Mouse (Mus musculus) cerebellum, adult 2 months (tissue): ENCODE results near the gene Lingo4. TPM values are rescaled to one million over a fixed set of nuclear protein-coding genes. Genes with fewer than 3 reads are reported as not detected.

Source experiments
- DNase-seq, 2 experiments: peaks; one replicate each; pipeline ENCODE4 v3.0.0; 2021
- H3K27ac ChIP-seq: fragments of 200-500 bp; 2 replicates; pipeline ENCODE4 v1.5.1; 2012; ENCODE audit warnings: low read length, control low read depth, inconsistent platforms; ENCODE audit not compliant: insufficient read depth
- H3K27me3 ChIP-seq: fragments of 200-500 bp; 2 replicates; pipeline ENCODE4 v1.6.1; 2012; ENCODE audit warnings: inconsistent platforms, mild to moderate bottlenecking, low read length, moderate library complexity; ENCODE audit not compliant: control insufficient read depth, insufficient read depth
- H3K4me1 ChIP-seq: fragments of 200-500 bp; 2 replicates; pipeline ENCODE4 v1.6.1; 2011; ENCODE audit warnings: low read length; ENCODE audit not compliant: control insufficient read depth, insufficient read depth
- H3K4me3 ChIP-seq: fragments of 200-500 bp; replicated peaks from 2 replicates; pipeline ENCODE3; 2011; ENCODE audit warnings: mild to moderate bottlenecking, low read depth, low read length, control low read depth; ENCODE audit not compliant: insufficient read depth
- CTCF ChIP-seq: fragments of 200-500 bp; IDR thresholded peaks from 2 replicates; pipeline ENCODE4 v1.5.1; 2011; ENCODE audit warnings: low read depth, mild to moderate bottlenecking, control low read depth, low read length, moderate library complexity, borderline replicate concordance; ENCODE audit not compliant: insufficient read depth
- POLR2A ChIP-seq: fragments of 200-500 bp; IDR thresholded peaks from 2 replicates; pipeline ENCODE4 v1.6.1; 2011; ENCODE audit warnings: low read length, control low read depth, borderline replicate concordance; ENCODE audit not compliant: insufficient read depth
- WGBS: fragments of 180-500 bp; shearing (Covaris S2); methylation state at CpG from one replicate; pipeline ENCODE4 v1.1.7; 2018; 5-methylcytosine and 5-hydroxymethylcytosine counted together
- polyA plus RNA-seq: library from polyadenylated mRNA; depleted of rRNA; stranded (reverse); fragments of >200 nt; gene quantifications from 2 replicates; pipeline ENCODE4 v1.2.3, GENCODE M21; 2012

Gene Lingo4
- polyA plus RNA-seq, 1 experiment, result 6.6 TPM

GRCm38 (mm10) chr3:94371637-94372036 is 26.7 kb upstream of the Lingo4 start:
- H3K4me1 ChIP-seq, result peaks cover 24% of the 10 kb centered on the region
- TF ChIP-seq POLR2A (no peak), CTCF (no peak)
- WGBS, result 2% methylated on average over 11 of the region's 11 CpGs
- H3K4me3 ChIP-seq, result no peak overlapping the region
- no peaks in the 10 kb centered on the region for H3K27me3 ChIP-seq
- no peak overlapping the region for H3K27ac ChIP-seq
- DNase-seq, result peak; percentile 61 to 75

GRCm38 (mm10) chr3:94372038-94372437 is 26.3 kb upstream of the Lingo4 start:
- TF ChIP-seq CTCF (no peak), POLR2A (no peak)
- H3K27ac ChIP-seq, result no peak overlapping the region
- H3K4me1 ChIP-seq, result peaks cover 24% of the 10 kb centered on the region
- DNase-seq, result peak in 1 of 2 experiments; percentile 19
- H3K27me3 ChIP-seq, result no peaks in the 10 kb centered on the region
- 0% methylated on average over 3 of the region's 3 CpGs for WGBS
- H3K4me3 ChIP-seq, result no peak overlapping the region

- Histone ChIP-seq H3K4me1 (peaks cover 24% of the 10 kb centered on the region), H3K27ac (peak within 1 kb of the TSS; percentile 45), H3K27me3 (no peaks in the 10 kb centered on the region), H3K4me3 (peak within 1 kb of the TSS; percentile 59)
- DNase-seq, result peak; percentile 69 to 77
- TF ChIP-seq CTCF, result no peak
- TF ChIP-seq POLR2A, result no peak
- WGBS, result 13% methylated on average over 5 of the region's 5 CpGs
Observed at GRCm38 (mm10) chr3:94372641-94373040, 25.7 kb upstream of the Lingo4 start, which contains the start of gene Rorc. Gene Rorc, plus strand, starts transcription at chr3:94372794.

GRCm38 (mm10) chr3:94373090-94373489 is 25.2 kb upstream of the Lingo4 start:
- Histone ChIP-seq H3K4me3 (peak overlapping the region; percentile 59), H3K4me1 (peaks cover 24% of the 10 kb centered on the region), H3K27me3 (no peaks in the 10 kb centered on the region), H3K27ac (peak overlapping the region; percentile 45)
- TF ChIP-seq CTCF (no peak), POLR2A (no peak)
- DNase-seq, result peak; percentile 35 to 49
- 5% methylated on average over 10 of the region's 10 CpGs for WGBS

- Histone ChIP-seq H3K27ac (peak overlapping the region; percentile 15; the same call in 1 of the 2 replicates), H3K4me1 (peaks cover 24% of the 10 kb centered on the region), H3K27me3 (no peaks in the 10 kb centered on the region), H3K4me3 (peak overlapping the region; percentile 59)
- WGBS, result 4% methylated on average over 5 of the region's 5 CpGs
- no peak for TF ChIP-seq POLR2A
- TF ChIP-seq CTCF, result no peak
- DNase-seq, result peak; percentile 58 to 69
Observed at GRCm38 (mm10) chr3:94373597-94374011, 24.7 kb upstream of the Lingo4 start.

- H3K27me3 ChIP-seq, result no peaks in the 10 kb centered on the region
- no peak for DNase-seq
- H3K4me1 ChIP-seq, result peaks cover 24% of the 10 kb centered on the region
- H3K27ac ChIP-seq, result no peak overlapping the region
- no peak for TF ChIP-seq POLR2A
- no peak for TF ChIP-seq CTCF
- H3K4me3 ChIP-seq, result no peak overlapping the region
Observed at GRCm38 (mm10) chr3:94374636-94375035, 23.7 kb upstream of the Lingo4 start.

GRCm38 (mm10) chr3:94375146-94375545 is 23.2 kb upstream of the Lingo4 start:
- 49% methylated on average over 2 of the region's 2 CpGs for WGBS
- peak; percentile 26 to 27 for DNase-seq
- H3K4me3 ChIP-seq, result no peak overlapping the region
- TF ChIP-seq POLR2A (no peak), CTCF (no peak)
- H3K4me1 ChIP-seq, result peaks cover 24% of the 10 kb centered on the region
- no peak overlapping the region for H3K27ac ChIP-seq
- H3K27me3 ChIP-seq, result no peaks in the 10 kb centered on the region

- H3K4me1 ChIP-seq, result peaks cover 24% of the 10 kb centered on the region
- DNase-seq, result no peak
- no peak for TF ChIP-seq POLR2A
- no peak for TF ChIP-seq CTCF
- H3K4me3 ChIP-seq, result no peak overlapping the region
- 71% methylated on average over 5 of the region's 5 CpGs for WGBS
- H3K27me3 ChIP-seq, result no peaks in the 10 kb centered on the region
- no peak overlapping the region for H3K27ac ChIP-seq
Observed at GRCm38 (mm10) chr3:94375861-94376260, 22.5 kb upstream of the Lingo4 start.
